19 mouse cellular contexts compared by ENCODE assay signal in the genomic region with DNA sequence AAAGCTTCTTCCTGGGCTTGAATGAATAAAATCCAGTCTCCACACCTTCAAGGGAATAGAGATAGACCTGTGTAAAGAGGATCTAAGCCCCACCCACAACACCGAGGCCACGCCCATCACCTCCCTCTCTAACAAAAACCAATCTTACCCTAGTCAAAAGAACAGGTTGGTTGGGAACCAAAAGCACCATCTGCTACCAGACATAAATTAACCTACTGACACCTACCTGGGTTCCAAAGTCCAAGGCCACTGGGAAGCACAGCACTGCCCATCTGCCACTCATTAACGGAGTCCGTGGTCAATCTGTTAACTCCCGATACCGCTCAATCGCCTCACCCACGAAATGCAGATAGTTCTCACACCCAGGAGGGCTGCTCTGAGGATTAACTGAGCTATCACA. TPM values are rescaled to one million over a fixed set of nuclear protein-coding genes. Genes with fewer than 3 reads are reported as not detected.
A peak's percentile ranks its signal among the peaks of the same experiment; 100 is the strongest.
DNase-seq lines count a peak whose midpoint lies in the region; ATAC-seq and TF ChIP-seq lines count a peak whose summit lies in the region.
"Had no signal": no experiment of that assay in that cellular context is flagged by ENCODE, and none has a peak within 500 bp of the region (broad histone marks: within the 10 kb centered on the region; RNA-seq: fewer than 3 reads in every experiment).

No protein-coding gene starts in this region.

- peak overlapping the region; percentile 60; the same call in 1 of the 2 replicates for H3K27ac ChIP-seq in intestine, postnatal 0 days (ENCODE audit: low read depth, low read length)
- no peak overlapping the region for H3K27ac ChIP-seq in heart, embryonic 10.5 days
- H3K27ac ChIP-seq: embryonic facial prominence, embryonic 12.5 days; hindbrain, embryonic 13.5 days; limb, embryonic 10.5 days; midbrain, embryonic 10.5 days had no signal

- H3K27me3 ChIP-seq in intestine, postnatal 0 days (replicated peaks; ENCODE audit: control insufficient read depth, insufficient read depth, low read length), result no peaks in the 10 kb centered on the region
- 0 out of 2 replicates have a peak, but pooled peaks cover 5% of the 10 kb centered on the region for H3K27me3 ChIP-seq in heart, embryonic 10.5 days (ENCODE audit: insufficient read depth, poor library complexity, severe bottlenecking)
- H3K27me3 ChIP-seq: embryonic facial prominence, embryonic 12.5 days; hindbrain, embryonic 13.5 days had no signal

- TF ChIP-seq CTCF in intestine, postnatal 0 days (IDR thresholded peaks at IDR 0.05; ENCODE audit: low read depth), result no peak

- intact Hi-C loops in heart, postnatal 25 days (cut with DNase I), result no loop called here

- H3K4me1 ChIP-seq in intestine, postnatal 0 days (replicated peaks; ENCODE audit: control insufficient read depth, insufficient read depth, low read length), result no peaks in the 10 kb centered on the region
- no peaks in the 10 kb centered on the region; the same call in 1 of the 2 replicates for H3K4me1 ChIP-seq in heart, embryonic 10.5 days
- H3K4me1 ChIP-seq: embryonic facial prominence, embryonic 12.5 days; hindbrain, embryonic 13.5 days had no signal

- peak; percentile 84 for ATAC-seq in intestine, postnatal 0 days
- ATAC-seq: lung, postnatal 0 days had no signal

- H3K9me3 ChIP-seq in intestine, postnatal 0 days (ENCODE audit: control insufficient read depth), result no peaks in the 10 kb centered on the region
- no peaks in the 10 kb centered on the region for H3K9me3 ChIP-seq in heart, embryonic 10.5 days
- H3K9me3 ChIP-seq: embryonic facial prominence, embryonic 12.5 days; G1E; hindbrain, embryonic 13.5 days; limb, embryonic 10.5 days; midbrain, embryonic 10.5 days had no signal

- H3K9ac ChIP-seq in intestine, postnatal 0 days (ENCODE audit: low read depth, low read length), result no peak overlapping the region
- H3K9ac ChIP-seq: embryonic facial prominence, embryonic 12.5 days; hindbrain, embryonic 13.5 days had no signal

- no peak overlapping the region for H3K4me3 ChIP-seq in intestine, postnatal 0 days (ENCODE audit: low read depth, low read length)
- no peak overlapping the region for H3K4me3 ChIP-seq in heart, embryonic 10.5 days
- H3K4me3 ChIP-seq: embryonic facial prominence, embryonic 12.5 days; hindbrain, embryonic 13.5 days; limb, embryonic 10.5 days; midbrain, embryonic 10.5 days; myocyte had no signal

- DNase-seq in ES-CJ7 (ENCODE audit: low read depth, low spot score), result peak; percentile 45
- peak; percentile 67 to 74 for DNase-seq in cerebellum, adult 18-20 months
- peak; percentile 84 to 87 for DNase-seq in kidney, postnatal 36 days
- no peak for DNase-seq in spleen, postnatal 36 days (ENCODE audit: low spot score in 2 of 2)
- DNase-seq in heart, embryonic 10.5 days (ENCODE audit: low spot score), result no peak
- no peak for DNase-seq in right cerebral cortex, postnatal 25 days
- DNase-seq in heart, postnatal 25 days (ENCODE audit: low spot score), result no peak
- DNase-seq: B cell, adult 2 months; gastrocnemius, postnatal 25 days; right cerebral cortex, postnatal 4 days; thymus, postnatal 36 days had no signal

- WGBS in intestine, postnatal 0 days, result 29% methylated on average over 8 of the region's 8 CpGs
- WGBS in heart, embryonic 10.5 days, result 46% methylated on average over 8 of the region's 8 CpGs

- H3K4me2 ChIP-seq in intestine, postnatal 0 days (replicated peaks; ENCODE audit: low read depth), result 0 out of 2 replicates have a peak overlapping the region, but pooled peaks have one; percentile 24
- H3K4me2 ChIP-seq: embryonic facial prominence, embryonic 12.5 days; hindbrain, embryonic 13.5 days had no signal

- no peaks in the 10 kb centered on the region for H3K36me3 ChIP-seq in intestine, postnatal 0 days (ENCODE audit: control insufficient read depth, insufficient read depth)
- H3K36me3 ChIP-seq in heart, embryonic 10.5 days, result no peaks in the 10 kb centered on the region
- H3K36me3 ChIP-seq: embryonic facial prominence, embryonic 12.5 days; G1E; hindbrain, embryonic 13.5 days; limb, embryonic 10.5 days; midbrain, embryonic 10.5 days had no signal

RNA-seq across cellular contexts. Expression of a gene that starts 23.4 kb away (rescaled TPM):
- polyA plus RNA-seq in intestine, postnatal 0 days (2015; fragmentation: Nextera tagmentation; extraction: Ambion mirVana), result 7.5 and 7.9 TPM in 2 replicates
- 0.60 TPM in 1 of 2 replicates, not detected in the other for polyA plus RNA-seq in heart, embryonic 10.5 days (2016; fragmentation: Nextera tagmentation; extraction: Ambion mirVana)
- not detected for total RNA-seq in heart, postnatal 25 days (2021)
- total RNA-seq: gastrocnemius, postnatal 25 days had no signal
- polyA plus RNA-seq: G1E; hindbrain, embryonic 13.5 days; midbrain, embryonic 10.5 days; myocyte had no signal

RNA-seq across cellular contexts. Expression of a gene that starts 37.9 kb away (rescaled TPM):
- 116 and 123 TPM in 2 replicates for polyA plus RNA-seq in intestine, postnatal 0 days (2015; fragmentation: Nextera tagmentation; extraction: Ambion mirVana)
- 119 and 128 TPM in 2 replicates for polyA plus RNA-seq in heart, embryonic 10.5 days (2016; fragmentation: Nextera tagmentation; extraction: Ambion mirVana)
- total RNA-seq in heart, postnatal 25 days (2021), result 10 to 100 TPM; 47.7 to 48.8 TPM

RNA-seq across cellular contexts. Expression of a gene that starts 38.1 kb away (rescaled TPM):
- polyA plus RNA-seq in intestine, postnatal 0 days (2015; fragmentation: Nextera tagmentation; extraction: Ambion mirVana), result 8.8 and 9.6 TPM in 2 replicates
- 24.7 TPM in 2 replicates for polyA plus RNA-seq in heart, embryonic 10.5 days (2016; fragmentation: Nextera tagmentation; extraction: Ambion mirVana)
- 10 to 100 TPM; 12.3 to 12.4 TPM for total RNA-seq in heart, postnatal 25 days (2021)

Comparison
In these comparisons a context has a peak if more than half of its experiments do, and no peak if none do; other contexts are left out.
1. DNase-seq: peak in ES-CJ7 (single experiment), cerebellum, adult 18-20 months (2 of 2) and kidney, postnatal 36 days (2 of 2); none in spleen, postnatal 36 days (0 of 2), heart, embryonic 10.5 days (single experiment), right cerebral cortex, postnatal 25 days (single experiment) and heart, postnatal 25 days (single experiment).